Mouse (Mus musculus) ES-Bruce4 (cell line): ENCODE measurements at regions not wholly inside any gene's neighbourhood (a gene's known extent, or its start where the extent isn't known, plus 50 kb on each side); places are given as distances from the start of the nearest gene placed in this dataset.

Experiments used
- H3K27ac ChIP-seq: 2 replicates; pipeline ENCODE4 v1.5.1; 2012; ENCODE audit warnings: low read length, inconsistent platforms; ENCODE audit not compliant: insufficient read depth
- H3K27me3 ChIP-seq: 2 replicates; pipeline ENCODE4 v1.6.1; 2012; ENCODE audit warnings: mild to moderate bottlenecking, low read length, inconsistent platforms; ENCODE audit not compliant: control insufficient read depth, poor library complexity, insufficient read depth, severe bottlenecking
- H3K36me3 ChIP-seq: 2 replicates; pipeline ENCODE4 v1.6.1; 2012; ENCODE audit warnings: inconsistent platforms, mild to moderate bottlenecking, low read length, moderate library complexity; ENCODE audit not compliant: control insufficient read depth, poor library complexity, insufficient read depth, severe bottlenecking
- H3K4me1 ChIP-seq: one replicate; pipeline ENCODE4 v1.8.1; 2011; ENCODE audit warnings: low read length; ENCODE audit not compliant: control insufficient read depth, insufficient read depth
- H3K4me3 ChIP-seq: 2 replicates; pipeline ENCODE4 v1.5.1; 2011; ENCODE audit warnings: low read depth, mild to moderate bottlenecking, low read length
- H3K9ac ChIP-seq: 2 replicates; pipeline ENCODE4 v1.6.1; 2012; ENCODE audit warnings: low read depth, mild to moderate bottlenecking, inconsistent platforms; ENCODE audit not compliant: poor library complexity, severe bottlenecking
- H3K9me3 ChIP-seq: replicated peaks from 2 replicates; pipeline ENCODE4 v1.6.1; 2012; ENCODE audit warnings: mild to moderate bottlenecking, low read length, inconsistent platforms; ENCODE audit not compliant: control insufficient read depth, poor library complexity, insufficient read depth, severe bottlenecking
- CTCF ChIP-seq: IDR thresholded peaks from one replicate; pipeline ENCODE4 v1.8.1; 2011; ENCODE audit warnings: low read depth, low read length
- EP300 ChIP-seq: IDR thresholded peaks from 2 replicates; pipeline ENCODE4 v1.6.1; 2011; ENCODE audit warnings: low read depth, low read length; ENCODE audit not compliant: insufficient read depth
- POLR2A ChIP-seq: IDR thresholded peaks from one replicate; pipeline ENCODE4 v1.8.1; 2011; ENCODE audit warnings: low read length; ENCODE audit not compliant: insufficient read depth

DNA sequence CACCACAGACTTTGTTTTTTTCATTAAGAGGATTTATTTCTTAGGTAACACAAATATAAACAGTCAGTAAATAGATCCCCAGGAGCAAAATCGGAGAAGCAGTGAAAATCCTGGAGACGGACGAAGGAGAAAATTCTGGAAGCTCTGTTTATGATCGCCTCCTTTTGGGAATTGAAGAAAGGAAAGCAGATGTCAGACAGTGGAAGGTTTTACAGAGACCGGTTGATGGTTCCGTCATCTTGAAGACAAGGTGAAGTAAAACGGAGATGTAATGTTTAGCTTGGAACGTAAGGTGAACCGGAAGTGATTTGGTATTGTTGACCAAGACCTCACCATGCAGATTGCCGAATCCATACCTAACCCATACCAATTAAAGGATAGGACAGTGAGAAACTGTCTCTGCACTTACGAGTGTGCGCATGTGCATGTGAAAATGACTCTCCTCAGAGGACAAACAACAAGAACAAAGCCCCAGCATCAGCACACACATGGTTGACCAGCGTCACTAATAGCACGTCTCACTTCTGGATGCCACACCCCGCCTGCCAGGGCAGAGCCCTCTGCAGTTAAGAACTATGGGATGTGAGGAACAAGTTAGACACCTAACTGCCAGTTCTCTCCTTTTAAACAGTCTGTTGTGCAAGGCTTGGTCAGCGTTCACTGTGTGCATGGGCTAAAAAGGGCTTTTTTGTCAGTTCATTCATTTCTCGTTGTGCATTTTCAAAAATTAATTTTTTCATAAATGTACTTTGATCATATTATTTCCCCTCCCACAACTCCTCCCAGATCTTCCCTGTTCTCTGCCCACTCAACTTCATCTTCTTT, 62.4 kb upstream of the Cpsf6 start:
- H3K27me3 ChIP-seq: no peaks in the 10 kb centered on the region
- TF ChIP-seq EP300: no peak
- TF ChIP-seq CTCF: no peak
- no peak for TF ChIP-seq POLR2A
- no peaks in the 10 kb centered on the region for H3K9me3 ChIP-seq
- H3K4me3 ChIP-seq: no peak overlapping the region
- no peaks in the 10 kb centered on the region for H3K36me3 ChIP-seq
- no peaks in the 10 kb centered on the region for H3K4me1 ChIP-seq
- no peak overlapping the region for H3K9ac ChIP-seq
- no peak overlapping the region for H3K27ac ChIP-seq

DNA sequence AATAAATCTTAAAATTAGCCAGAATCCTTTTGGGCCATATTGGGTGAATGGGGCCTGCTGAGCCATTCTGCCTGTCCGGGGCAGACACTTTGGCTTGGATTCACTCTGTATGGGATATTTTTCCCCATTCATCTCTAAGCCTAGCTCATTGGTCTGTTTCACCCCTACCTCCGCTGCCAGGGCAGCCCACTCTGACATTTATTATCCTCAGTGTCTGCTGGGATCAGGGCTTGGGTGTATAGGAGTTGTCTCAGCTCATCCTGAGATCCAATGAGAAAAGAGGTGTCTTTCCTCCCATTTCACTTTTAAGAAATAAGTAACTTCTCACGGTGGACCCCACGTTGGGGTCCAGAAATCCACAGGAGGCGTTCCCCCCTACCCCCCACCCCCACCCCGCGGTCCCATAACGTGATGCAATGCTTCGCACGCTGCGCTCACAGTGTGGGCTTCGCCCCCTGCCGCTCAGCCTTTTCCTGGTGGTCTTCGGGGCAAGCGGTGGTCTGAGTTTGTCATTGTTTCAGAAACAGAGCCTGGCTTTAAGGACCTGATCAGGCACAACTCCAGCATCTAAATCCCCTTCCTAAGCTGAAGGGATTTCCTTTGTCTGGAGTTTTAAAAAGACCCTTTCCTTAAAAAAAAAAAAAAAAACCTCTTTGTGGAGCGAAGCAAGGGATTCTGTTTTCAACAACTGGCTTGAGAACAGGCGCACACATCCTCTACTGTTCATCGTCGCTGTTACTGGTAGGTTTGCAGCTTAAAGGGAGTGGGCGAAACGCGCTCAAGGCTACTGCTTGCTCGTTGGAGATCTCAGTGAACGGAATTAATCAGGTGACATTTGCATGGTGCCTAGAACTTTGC, 61.5 kb upstream of the Cpsf6 start:
- no peak overlapping the region for H3K9ac ChIP-seq
- H3K27ac ChIP-seq: no peak overlapping the region
- H3K27me3 ChIP-seq: no peaks in the 10 kb centered on the region
- no peak overlapping the region for H3K4me3 ChIP-seq
- TF ChIP-seq EP300: no peak
- TF ChIP-seq CTCF: no peak
- no peak for TF ChIP-seq POLR2A
- no peaks in the 10 kb centered on the region for H3K4me1 ChIP-seq
- H3K9me3 ChIP-seq: no peaks in the 10 kb centered on the region
- H3K36me3 ChIP-seq: no peaks in the 10 kb centered on the region

DNA sequence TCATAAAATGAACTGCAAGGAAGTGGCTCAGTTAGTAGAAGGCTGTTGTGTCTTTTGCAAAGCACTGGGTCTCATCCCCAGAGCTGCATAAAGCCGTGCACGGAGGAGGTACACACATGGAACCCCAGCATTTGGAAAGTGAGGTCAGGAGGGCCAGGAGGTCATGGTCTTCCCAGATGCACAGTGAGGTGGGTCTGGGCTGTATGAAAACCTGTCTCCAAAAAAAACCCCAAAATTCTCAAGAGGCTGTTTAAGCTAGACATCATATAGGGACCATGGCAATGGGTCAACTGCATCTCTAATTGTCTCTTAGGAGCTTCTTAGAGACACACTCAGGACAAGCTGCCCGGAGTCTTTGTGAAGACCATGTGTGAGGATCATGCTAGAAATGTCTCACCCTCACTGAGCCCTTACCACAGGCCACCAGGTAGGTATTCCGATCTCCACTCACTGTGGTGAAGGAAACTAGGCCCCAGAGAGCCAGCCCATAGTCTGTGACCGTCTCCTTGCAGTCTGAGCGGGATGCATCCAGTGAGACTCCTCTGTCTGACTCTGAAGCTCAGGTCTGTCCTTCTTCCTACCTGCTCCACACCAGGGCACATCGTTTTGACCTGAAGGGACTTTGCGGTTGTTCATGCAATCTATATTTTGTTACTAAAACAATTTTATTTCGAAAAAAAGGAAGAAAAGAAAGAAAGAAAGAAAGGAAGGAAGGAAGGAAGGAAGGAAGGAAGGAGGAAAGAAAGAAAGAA, 60.6 kb upstream of the Cpsf6 start:
- H3K4me3 ChIP-seq: no peak overlapping the region
- no peak for TF ChIP-seq POLR2A
- no peak for TF ChIP-seq CTCF
- TF ChIP-seq EP300: no peak
- no peak overlapping the region for H3K27ac ChIP-seq
- no peaks in the 10 kb centered on the region for H3K4me1 ChIP-seq
- H3K36me3 ChIP-seq: no peaks in the 10 kb centered on the region
- H3K9me3 ChIP-seq: no peaks in the 10 kb centered on the region
- H3K27me3 ChIP-seq: no peaks in the 10 kb centered on the region
- no peak overlapping the region for H3K9ac ChIP-seq

DNA sequence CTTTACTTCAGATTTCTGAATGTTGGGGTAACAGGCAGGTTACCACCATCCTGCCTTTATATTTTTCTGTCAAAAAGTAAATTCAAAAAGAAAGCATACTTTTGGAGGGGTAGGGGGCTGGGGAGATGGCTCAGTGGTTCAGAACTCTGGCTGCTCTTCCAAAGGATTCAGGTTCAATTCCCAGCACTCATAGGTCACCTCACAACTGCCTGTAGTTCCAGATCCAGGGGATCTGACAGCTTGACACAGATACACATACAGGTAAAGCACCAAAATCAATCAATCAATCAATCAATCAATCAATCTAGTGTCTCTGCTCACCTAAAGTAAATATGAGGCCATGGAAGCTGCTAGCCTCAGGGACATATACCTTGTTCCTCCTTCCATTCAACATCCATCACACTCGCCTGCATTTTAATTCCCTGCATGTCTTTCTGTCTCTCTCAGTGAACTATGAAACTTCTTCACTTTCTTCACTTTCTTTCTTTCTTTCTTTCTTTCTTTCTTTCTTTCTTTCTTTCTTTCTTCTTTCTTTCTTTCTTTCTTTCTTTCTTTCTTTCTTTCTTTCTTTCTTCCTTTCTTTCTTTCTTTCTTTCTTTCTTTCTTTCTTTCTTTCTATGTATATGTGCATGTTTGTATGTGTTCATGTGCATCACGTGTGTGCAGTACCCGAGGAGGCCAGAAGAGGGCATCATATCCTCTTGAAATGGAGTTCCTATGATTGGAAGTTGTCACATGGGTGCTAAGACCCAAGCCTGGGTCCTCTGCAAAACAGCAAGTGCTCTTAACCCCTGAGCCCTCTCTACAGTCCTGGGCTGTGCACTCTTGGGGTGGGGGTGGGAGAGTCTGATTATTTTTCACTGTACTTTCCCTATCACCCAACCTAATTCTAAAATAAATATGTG, 59.6 kb upstream of the Cpsf6 start:
- TF ChIP-seq POLR2A (no peak), EP300 (no peak), CTCF (no peak)
- Histone ChIP-seq H3K9ac (no peak overlapping the region), H3K4me1 (peaks cover 5% of the 10 kb centered on the region), H3K36me3 (no peaks in the 10 kb centered on the region), H3K27ac (no peak overlapping the region), H3K27me3 (no peaks in the 10 kb centered on the region), H3K9me3 (no peaks in the 10 kb centered on the region), H3K4me3 (no peak overlapping the region)

DNA sequence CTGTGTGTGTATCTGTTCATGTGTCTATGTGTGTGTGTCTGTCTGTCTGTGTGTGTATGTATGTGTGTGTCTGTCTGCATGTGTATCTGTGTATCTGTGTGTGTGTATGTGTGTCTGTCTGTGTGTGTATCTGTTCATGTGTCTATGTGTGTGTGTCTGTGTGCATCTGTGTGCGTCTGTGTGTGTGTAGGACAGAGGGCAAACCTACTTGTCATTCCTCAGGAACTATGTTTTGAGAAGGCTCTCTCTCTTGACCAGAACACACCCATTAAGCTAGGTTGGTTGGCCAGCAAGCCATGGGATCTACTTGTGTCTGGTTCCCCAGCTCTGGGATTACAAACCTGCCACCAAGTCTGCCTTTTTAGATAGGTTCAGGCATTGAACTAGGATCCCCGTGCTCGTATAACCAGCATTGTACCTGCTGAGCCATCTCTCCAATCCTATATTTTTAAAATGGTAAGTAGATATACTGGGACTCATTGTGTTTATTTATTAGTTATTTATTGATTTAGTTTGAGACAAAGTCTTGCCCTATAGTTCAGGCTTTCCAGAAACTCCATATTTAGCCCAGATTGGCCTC, 58.9 kb upstream of the Cpsf6 start:
- H3K36me3 ChIP-seq: no peaks in the 10 kb centered on the region
- no peak for TF ChIP-seq POLR2A
- no peak overlapping the region for H3K9ac ChIP-seq
- no peak overlapping the region for H3K4me3 ChIP-seq
- no peak overlapping the region for H3K27ac ChIP-seq
- no peaks in the 10 kb centered on the region for H3K27me3 ChIP-seq
- no peaks in the 10 kb centered on the region for H3K9me3 ChIP-seq
- peaks cover 5% of the 10 kb centered on the region for H3K4me1 ChIP-seq
